Mouse (Mus musculus) liver, postnatal 0 days (tissue): ENCODE results near the gene Abhd11.

ENCODE experiments used
- CTCF ChIP-seq: sonication (generic); IDR thresholded peaks from 2 replicates; pipeline ENCODE4 v1.5.1; 2016; ENCODE audit warnings: antibody characterized with exemption, low read depth
- EP300 ChIP-seq: IDR thresholded peaks from 2 replicates; pipeline ENCODE4 v1.6.1; 2016; ENCODE audit warnings: antibody characterized with exemption, low read depth, mild to moderate bottlenecking

DNA sequence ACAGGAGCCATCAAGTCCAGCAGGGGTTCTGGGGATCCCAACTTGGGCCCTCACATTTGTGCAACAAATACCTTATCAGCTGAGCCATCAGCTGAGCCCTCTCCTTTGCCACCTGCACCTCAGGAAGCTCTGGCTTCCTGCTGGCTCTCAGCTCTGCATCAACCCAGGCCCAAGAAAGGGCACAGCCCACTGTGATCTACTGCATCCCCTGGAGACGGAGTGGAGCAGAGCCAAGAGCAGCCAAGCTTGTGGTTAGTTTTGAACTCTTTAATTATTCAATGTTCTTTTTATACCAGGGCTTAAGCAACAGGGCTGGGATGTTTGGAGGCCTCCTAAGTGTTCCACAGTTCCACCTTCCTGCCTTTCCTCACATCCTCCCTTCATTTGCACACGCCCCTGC is 48.5 kb upstream of the Abhd11 start:
- TF ChIP-seq CTCF (no peak), EP300 (no peak)
